Mouse (Mus musculus) stomach, postnatal 0 days (tissue): ENCODE data around the gene Gsg1l.

ENCODE experiments used
- CTCF ChIP-seq: IDR thresholded peaks from 2 replicates; pipeline ENCODE4 v1.5.1; 2016; ENCODE audit warnings: antibody characterized with exemption, low read depth, mild to moderate bottlenecking, moderate library complexity
- EP300 ChIP-seq: optimal IDR thresholded peaks from 2 replicates; pipeline ENCODE3; 2016; ENCODE audit warnings: antibody characterized with exemption

- TF ChIP-seq CTCF (no peak), EP300 (no peak)
These were observed 92.7 kb downstream of the Gsg1l start for GRCm38 (mm10) chr7:125989489-125989888.
